Mouse (Mus musculus) right cerebral cortex, adult 18-20 months (tissue): ENCODE data around the gene Lbr.

ENCODE experiments used
- DNase-seq: peaks from one replicate; pipeline ENCODE4 v3.0.0; 2022; ENCODE audit warnings: mixed read lengths

The Lbr gene

DNA sequence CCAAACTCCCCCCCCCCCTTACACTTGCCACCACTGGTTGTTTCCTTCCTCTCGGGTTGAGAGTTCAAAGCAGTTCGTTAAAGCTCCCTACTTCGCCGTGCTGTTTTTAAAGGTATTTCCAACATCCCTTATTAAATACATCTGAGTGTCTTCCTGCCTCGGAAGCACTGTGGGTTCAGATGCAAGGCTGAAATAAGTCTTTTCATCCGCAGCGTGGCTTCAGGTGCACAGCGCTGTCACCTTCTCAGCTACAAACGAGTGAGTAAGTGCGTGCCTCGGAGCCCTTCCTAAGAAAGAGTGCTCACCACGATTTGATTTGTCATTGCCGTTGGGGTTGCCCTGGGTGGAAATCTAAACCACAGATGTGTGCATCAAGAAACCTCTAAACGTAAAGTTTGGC is at the start of gene Lbr:
TSS of gene Lbr (minus strand) at position 266 of the 400 bp plus-strand sequence.
- no peak for DNase-seq

DNA sequence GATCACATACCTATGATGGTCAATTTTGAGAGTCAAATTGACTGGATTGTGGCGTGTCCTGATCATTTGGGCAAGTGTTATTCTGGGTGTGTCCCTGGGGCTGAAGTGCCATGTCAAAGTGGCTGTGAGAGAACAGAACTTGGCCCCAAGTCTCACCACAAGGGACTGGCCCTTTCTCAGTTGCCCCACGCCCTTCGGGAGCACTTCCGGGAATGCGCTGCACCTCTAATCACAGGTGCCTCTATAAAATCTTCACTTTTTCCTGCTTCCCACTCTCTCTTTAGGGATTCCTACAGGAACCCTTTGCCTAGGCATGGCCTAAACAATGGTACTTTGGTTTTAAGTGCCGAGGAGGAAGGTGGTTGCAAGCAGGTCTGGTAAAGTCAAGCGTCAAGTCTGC is 46.8 kb upstream of the Lbr start:
- no peak for DNase-seq

DNA sequence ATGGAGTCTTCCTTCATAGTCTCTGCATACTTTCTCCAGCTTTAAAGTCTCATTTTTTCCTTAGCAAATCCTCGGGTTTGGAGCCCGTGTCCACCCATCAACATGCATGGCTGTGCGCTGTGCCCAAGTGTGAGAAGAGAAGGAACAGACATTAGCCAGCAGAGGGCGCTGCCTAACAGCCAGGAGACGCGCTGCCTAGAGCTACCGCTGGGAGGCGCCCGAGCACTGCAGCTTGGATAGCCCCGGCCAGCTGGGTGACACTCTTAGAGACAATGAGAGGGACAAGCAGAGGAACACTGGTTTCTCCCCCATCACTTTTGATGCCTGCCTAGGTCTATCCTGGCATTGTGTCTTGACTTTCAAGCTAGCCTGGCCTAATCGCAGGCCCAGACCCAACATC is 46.0 kb upstream of the Lbr start:
- peak; percentile 86 for DNase-seq

DNA sequence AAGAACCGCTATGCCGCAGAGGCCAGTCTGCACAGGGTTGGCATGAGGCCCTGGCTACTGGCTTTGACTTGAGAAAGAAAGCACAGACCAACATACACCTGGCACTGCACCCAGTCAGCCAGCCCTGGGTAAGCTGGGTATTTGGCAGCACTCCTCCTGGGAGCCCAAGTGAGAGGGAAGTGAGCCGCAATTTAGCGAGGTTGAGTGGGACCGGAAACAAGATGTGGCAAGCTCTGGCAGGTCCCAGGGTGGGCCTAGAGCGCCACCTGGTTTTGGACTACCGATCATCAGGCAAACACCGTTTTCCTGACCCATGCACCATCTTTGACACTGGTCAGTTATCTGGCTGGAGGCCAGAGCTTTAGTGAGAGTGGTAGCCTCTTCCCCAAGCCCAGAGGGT is 38.7 kb upstream of the Lbr start:
- no peak for DNase-seq

DNA sequence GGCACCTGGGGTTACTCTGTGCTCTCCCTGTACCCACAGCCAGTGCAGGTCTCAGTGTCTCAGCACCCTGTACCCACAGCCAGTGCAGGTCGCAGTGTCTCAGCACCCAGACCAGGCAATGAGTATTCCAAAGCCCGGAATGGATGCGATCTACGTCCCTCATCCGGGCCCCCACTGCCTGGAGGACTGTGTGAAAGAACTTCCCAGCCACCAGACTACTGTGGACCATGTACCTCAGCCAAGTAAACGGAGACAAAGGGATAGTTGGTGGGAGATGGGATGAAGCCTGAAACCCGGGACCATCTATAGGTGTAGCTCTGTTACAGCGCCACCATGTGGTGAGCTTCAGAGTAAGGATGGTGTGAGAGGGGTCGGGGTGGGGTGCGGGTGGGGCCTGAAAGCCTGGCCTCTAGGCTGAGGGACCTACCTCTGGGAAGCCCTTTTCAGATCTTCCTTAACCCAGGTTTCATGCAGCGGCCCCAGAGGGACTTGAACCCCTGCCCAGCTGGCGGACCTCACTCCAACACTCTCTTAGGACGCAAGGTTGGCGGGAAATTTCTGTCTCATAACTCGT is 38.0 kb upstream of the Lbr start:
- no peak for DNase-seq

DNA sequence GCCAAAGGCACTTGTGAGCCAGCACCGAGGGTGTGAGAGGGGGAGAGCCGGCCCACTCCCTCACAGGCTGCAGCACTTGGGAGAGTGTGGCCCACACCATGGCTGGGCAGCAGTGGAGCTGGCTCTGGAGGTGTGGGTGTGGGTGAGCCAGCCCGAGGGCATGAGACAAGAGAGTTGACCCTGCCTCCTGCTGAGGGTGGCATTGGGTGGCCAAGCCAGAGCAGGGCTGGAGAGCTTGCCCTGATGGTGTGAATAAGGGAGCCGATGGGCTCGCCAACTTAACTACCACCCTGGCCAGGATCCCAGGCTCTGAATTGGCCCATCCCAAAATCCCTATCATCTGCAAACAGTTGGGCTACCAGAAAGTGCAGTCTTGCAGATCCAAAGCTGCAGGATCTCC is 35.6 kb upstream of the Lbr start:
- DNase-seq, result no peak

DNA sequence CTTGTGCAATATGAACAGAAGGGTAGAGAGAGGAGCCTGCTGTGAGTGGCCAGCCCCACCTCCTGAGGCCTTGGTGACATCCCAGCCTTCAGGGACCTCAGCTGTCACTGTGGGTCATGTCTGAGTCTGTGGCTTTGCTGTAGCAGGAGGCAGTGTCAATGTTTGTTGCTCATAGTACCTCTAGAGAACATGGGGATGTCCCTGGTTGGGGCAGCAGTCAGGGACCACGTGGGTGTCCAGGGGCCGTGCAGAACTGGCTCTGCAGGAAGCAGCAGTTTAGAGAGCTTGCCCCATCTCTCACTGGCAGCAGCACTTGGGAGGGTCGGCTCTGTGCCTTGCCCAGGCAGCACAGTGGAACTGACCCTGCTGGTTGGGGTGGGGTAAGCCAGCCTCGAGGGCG is 34.2 kb upstream of the Lbr start:
- no peak for DNase-seq

DNA sequence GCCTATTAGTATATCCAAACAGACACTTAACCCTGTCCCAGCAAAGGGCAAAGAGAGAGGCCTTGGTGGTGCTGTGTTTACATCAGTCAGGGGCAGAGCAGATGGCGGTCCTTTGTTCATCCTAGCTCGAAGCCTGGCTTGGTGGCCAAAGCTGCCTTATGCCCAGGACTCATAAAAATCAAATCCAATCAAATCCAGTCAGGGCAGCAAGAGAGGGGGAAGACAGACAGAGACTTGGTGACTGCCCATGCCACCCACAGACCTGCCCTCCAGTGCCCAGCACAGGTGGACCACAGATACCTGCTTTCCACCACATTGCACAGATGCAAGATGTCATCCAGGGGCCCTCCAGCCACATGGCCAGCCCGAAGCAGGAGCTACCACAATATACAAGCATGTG is 33.8 kb upstream of the Lbr start:
- DNase-seq, result no peak

DNA sequence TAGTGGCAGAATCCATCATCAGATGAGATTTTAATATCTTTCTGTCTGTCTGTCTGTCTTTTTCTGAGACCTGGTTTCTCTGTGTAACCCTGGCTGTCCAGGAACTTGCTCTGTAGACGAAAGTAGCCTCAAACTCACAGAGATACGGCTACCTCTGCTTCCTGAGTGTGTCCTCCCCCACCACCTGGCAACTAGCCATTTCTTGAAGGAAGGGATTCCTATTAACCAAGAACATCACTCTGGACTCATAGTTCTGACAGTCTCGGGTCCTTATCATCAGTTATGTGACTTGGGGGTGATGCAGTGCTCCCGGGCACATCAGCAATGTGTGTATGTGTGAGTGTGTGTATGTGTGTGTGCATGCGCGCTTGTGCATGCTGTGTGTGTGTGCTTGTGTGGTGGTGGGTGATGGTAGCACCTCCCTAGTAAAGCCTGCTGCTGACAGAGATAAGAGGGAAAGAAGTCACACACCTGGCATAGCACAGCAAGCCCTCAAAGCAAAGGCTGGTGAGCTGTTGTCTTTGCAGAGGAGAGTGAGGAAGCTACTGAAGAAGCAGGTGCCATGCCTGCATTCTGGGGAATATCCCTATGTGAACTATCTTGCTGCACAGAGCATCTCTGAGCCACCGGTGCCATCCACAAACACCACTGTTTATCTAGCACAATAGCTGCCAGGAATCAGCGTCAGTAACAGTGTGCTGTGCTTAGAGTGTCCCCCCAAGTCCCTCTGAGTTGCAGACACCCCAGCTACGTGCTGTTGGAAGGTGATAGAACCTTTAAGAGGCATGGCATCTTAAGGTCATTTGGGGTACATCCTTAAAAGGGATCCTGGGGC is 30.5 kb upstream of the Lbr start:
- no peak for DNase-seq

DNA sequence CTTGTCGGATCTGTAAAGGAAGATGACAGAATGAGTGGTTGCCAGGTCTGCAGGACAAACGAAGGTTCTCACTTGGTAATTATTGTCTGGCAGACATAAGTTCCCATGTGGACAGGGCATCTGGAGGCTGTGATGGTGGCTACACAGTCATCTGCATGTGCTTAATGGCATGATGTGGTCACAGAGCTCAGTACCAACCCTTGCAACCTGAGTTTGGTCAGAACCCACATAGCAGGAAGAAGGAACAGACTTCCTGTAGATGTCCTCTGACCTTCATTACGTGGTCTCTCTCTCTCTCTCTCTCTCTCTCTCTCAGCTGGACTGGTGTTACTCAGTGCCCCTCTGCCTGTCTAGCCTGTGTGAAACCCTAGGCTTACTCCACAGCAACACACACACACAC is 29.8 kb upstream of the Lbr start:
- no peak for DNase-seq

DNA sequence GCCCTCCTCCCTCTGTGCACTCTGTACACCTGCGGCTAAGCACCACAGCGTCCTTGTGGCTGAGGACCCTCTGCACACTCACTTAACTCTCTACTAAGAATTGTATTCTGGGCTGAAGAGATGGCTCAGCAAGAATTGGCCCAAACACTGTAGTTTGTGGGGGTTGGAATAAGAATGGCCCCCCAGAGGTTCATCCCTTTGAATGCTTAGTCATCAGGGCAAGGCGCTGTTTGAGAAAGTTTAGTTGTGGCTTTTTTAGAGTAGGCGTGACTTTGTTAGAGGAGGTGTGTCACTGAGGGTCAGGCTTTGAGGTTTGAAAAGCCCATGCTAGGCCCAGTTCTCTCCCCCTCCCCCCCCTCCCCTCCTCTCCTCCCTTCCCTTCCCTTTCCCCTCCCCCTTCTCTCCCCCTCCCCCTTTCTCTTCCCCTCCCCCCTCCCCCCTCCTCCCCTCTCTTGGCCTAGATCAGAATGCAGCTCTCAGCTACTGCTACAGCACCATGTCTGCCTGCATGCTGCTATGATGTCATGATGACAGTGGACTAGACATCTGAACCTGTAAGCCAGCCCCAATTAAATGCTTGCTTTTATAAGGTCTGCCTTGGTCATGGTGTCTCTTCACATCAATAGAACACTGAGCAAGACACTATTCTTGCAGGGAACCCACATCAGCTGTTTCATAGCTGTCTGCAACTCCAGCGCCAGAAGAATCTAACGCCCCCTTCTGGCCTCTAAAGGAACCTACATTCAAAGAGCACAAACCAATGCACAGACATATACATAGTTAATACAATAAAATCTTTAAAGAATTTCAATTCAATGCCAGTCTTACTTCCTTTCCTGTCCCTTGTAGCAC is 23.8 kb upstream of the Lbr start:
- no peak for DNase-seq

DNA sequence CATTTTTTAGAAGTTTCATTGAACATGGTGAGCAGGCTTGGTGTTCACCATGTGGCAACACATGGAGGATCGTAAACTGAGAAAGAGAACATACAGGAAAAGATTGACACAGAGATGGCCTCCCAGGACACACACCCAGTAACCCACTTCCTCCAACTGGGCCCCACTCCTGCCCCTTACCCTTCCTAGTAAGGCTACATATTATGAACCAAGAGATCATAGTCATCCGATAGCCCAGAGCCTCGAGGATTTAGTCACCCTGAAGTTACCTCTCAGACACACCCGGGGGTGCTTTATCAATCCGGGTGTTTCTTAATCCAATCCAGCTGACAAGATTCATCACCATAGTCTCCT is 23.0 kb upstream of the Lbr start:
- DNase-seq, result no peak

DNA sequence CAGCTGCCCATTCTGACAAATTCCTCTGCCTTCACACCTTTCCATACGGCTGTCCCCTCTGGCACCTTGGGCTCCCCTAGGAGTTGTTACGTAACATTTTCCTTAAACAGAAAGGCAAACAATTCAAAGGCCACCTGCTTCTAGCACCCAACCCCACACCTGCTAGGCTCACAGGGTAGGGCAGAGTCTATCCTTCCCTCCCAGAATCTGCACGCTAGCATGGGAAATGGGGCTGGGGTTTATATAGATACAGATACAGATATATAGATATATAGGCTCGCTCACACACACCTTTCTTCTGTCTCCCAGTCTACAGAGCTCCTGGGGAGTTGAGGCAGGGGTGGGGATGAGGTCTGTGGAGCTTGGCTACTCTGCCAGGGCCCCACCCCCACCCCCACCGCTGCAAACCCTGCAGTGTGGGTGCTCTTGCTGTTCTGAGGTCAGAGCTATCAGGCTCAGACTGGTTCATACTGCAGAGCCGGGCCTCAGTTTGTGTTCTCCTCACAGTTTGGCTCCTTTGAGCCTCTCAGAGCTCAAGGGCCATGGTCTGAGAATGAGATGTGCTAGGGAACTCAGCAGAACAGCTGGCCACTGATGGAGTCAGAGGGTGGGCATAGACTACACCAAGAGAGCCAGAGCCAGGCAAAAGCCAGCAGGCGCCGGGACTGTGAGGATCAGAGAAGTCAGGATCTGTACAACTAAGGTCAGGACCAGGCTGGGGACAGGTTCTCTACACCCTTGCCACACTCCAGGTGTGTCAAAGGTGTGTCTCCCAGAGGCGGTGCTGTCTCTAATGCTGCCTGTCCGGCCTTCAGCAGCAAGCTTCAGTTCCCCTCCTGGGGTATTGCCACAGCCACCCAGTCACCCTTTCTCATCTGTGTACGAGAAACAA is 22.4 kb upstream of the Lbr start:
- DNase-seq, result no peak

DNA sequence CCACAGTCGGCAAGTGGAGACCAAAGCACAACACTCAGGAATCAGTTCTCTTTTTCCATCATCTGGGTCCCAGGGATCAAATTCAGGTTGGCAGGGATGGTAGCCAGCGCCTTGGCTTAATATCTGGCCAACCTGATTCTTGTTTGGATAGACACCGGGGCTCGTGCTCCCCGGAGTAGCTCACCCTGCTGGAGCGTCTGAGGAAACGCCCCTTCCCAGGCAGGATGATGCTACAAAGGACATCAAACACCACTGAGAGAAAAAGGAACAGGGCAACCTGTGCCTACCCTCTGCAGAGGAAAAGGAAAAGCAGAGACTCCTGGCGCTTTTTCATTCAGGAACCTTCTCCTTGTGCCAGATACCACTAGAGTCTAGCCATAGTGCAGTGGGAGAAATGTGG is 20.6 kb upstream of the Lbr start:
- DNase-seq, result no peak

DNA sequence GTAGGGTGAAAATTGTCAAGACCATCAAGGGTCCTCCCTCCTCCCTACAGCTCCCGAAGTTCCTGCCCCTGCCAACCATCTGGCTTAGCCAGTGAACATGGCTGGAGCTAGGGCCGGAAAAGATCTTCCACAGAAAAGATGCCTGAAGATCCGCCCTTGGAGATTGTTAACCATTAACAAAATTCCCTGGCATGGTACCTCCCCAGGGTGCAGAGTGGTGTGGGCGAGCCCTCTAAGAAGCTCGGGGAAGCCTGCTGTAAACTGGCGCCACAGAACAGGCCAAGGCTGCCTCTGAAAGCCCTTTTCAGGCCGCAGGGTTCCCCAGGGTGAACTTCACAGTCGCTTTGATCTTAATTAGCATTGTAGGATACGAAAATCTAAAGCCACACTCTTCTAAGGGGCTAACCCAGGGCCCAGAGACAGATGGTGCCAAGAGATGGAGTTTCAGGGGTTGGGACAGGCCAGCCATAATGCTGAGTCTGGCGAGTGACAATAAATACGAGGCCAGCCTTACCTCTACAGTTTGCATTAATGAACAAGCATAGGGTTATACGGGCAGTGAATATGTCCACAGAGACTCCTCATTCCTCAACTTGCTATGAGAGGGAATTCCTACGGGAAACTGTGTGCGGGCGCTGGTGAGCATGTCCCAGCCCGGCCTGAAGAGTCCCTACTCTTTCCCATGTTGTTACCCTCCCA is 20.0 kb upstream of the Lbr start:
- no peak for DNase-seq

DNA sequence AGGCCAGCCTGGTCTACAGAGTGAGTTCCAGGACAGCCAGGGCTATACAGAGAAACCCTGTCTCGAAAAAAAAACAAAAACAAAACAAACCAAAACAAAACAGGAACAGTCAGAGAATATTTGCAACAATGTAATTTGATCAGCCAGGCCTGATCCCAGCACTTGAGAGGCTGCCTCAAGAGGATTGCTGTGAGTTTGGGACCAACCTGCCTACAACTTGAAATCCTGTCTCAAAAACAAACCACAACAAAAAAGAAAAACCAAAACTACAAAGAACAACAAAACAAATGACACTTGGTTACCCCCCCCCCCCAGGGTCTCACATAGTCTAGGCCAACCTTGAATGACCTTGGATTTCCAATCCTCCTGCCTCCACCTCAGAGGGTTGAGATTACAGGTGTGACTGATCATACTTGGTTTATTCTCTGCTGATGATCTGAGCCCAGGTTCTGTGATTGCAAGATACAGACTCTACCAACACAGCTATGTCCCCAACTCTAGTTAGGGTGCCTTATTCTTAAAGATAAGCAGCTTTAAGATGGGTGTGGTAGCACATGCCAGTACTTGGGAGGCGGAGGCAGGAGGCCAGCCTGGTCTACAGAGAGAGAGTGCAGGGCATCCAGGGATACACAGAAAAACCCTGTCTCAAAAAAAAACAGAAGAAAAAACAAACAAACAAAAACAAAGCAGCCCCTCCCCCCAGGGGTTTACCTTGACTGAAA is 18.5 kb upstream of the Lbr start:
- DNase-seq, result no peak

DNA sequence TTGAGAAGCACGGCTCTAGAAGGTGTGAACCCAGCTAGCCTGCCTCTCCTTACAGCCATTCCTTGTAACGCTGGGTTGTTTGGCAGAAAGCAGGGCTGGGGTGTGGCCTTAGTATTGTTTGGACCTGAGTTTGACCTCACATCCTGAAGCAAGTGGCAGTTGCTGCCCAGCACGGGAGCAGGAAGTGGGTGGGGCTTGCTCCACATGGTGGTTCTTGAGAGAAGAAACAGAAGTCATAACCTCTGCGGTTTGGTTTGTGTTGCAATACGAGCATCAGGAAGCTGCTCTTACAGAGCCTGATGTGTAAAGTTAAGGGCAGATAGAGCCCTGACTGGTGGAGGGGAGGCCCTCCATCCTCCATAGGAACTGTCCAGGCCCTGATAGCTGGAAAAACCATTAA is 17.8 kb upstream of the Lbr start:
- DNase-seq, result no peak

DNA sequence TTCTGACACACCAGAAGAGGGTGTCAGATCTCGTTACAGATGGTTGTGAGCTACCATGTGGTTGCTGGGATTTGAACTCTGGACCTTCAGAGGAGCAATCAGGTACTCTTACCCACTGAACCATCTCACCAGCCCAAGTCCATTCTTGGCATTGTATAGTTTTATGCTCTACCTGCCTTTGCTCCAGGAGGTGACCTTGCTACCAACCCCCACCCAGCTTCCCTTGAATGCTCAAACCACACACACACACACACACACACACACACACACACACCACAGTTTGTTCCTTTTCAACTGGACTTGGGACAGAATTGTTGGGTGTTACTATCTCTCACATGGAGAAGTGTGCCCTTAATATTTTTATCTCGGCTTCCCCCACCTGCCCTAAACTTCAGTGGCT is 13.5 kb upstream of the Lbr start:
- no peak for DNase-seq

DNA sequence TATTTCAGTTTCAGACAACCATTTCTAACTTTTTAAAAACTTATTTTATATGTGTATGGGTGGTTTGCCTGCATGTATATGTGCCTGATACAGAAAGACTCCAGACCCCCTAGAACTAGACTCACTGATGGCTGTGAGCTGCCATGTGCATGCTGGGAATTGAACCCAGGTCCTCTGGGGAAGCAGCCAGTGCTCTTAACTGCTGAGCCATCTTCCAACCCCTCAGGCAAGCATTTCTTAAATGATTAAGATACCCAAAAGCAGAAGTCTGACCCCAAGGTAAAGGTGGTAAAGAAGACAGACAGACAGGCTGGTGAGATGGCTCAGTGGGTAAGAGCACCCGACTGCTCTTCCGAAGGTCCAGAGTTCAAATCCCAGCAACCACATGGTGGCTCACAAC is 12.0 kb upstream of the Lbr start:
- no peak for DNase-seq

DNA sequence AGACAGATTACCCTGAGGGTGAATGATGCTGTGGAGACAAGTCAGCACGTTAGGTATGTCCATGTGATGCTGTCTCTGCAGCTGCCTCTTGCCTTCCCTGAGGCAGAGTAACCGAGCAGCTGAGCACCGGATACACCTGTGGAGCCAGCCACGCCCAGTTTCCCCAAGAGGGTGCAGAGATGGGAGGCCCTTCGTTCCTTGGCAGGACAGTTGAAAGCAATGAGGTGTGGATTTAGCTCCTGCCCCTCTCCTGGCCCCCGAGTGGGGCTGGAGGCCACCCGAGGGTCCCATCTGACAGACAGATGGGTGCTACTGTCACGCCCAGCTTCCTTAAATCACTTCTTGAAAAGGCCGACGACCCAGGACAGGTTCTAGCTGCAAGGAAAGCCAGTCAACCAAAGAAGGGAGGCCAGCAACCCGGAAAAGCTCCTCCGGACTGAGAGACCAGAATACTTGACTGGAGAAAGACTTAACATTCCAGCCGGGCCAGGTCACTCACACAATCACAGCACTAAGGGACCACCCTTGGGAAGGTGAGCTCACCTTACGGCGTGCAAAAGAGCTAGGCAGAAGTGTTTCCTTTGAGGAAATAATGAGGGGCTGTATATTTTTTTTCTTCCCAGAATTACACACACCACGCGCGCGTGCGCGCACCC is 10.4 kb upstream of the Lbr start:
- no peak for DNase-seq

DNA sequence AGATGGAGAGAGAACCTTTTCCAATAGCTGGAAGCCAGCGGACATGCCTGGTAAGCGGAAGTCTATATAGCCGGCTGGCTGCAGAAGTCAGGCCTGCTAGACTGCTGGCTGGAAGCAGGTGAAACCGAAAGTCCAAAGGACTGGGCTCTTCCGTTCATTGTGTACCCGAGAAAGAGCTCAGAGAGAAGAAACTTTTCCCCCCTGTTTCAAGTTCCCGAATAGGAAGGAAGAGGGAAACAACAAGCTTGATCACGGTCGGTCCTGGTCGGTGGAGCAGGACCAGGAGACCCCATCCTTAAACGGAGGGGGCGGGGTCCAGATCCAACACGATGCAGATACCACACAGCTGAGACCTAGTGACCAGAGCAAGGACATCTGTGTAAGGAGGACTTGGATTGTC is 9.6 kb upstream of the Lbr start:
- no peak for DNase-seq
